Mouse (Mus musculus): ENCODE measurements around the gene Erich3. TPM values are rescaled to one million over a fixed set of nuclear protein-coding genes. Genes with fewer than 3 reads are reported as not detected.

Gene Erich3
- polyA plus RNA-seq, 1 experiment from 2014 or later, result 0.29 TPM

DNA sequence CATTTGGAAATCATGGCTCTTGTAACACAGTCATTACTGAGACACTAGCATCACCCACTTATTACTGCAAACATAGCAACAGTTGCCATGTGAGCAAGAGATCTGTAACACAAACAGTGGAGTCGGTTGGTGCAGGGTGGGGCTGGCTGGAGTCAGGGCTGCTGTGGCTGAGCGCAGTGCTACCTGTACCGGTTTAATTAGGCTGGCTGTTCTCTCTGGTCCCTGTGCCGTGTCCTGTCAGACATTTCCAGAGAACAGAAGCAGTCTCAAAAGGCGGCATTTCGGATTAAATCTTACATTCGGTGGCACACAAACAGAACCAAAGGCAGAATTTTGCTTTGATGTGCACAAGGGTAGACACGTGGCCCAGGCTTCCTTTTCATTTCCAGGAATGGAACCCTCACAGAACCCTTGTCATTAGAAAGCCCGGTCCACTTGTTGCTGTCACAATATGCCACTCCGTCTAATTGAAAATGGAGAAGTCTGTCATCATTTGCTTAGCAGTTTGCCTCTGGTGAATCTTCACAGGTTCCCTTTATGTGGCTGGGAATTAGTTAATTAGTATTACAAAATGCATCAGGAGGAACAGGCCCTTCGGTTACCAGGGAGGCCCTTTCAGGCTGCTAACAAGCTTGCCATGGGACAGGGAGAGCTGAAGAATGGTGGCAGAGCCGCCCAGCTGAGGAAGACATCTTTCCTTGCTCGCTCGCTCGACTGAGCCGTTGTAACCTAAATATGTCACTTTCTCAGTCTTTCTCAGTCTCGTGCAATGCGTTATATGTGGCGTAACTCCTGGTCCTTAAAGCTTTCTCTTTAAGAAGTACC lies 153.4 kb downstream of the Erich3 start:
- 40% methylated on average over 19 of the region's 19 CpGs for WGBS
- DNase-seq (ENCODE audit: low spot score) (peak; percentile 39), ATAC-seq (ENCODE audit: low FRiP score) (peak; percentile 73)
- H3K27me3 ChIP-seq (ENCODE audit: control insufficient read depth, insufficient read depth, low read length), result no peaks in the 10 kb centered on the region
- peak overlapping the region; percentile 17; the same call in 1 of the 2 replicates for H3K4me2 ChIP-seq (replicated peaks; ENCODE audit: low read depth, low read length)
- H3K36me3 ChIP-seq (ENCODE audit: control insufficient read depth, insufficient read depth, low read length), result no peaks in the 10 kb centered on the region
- no peak overlapping the region for H3K27ac ChIP-seq (ENCODE audit: low read depth, low read length)
- no peaks in the 10 kb centered on the region for H3K4me1 ChIP-seq (replicated peaks; ENCODE audit: control insufficient read depth, insufficient read depth, low read length)
- H3K9ac ChIP-seq (ENCODE audit: low read depth, low read length), result 0 out of 2 replicates have a peak overlapping the region, but pooled peaks have one; percentile 42
- H3K9me3 ChIP-seq (ENCODE audit: control insufficient read depth, low read length), result no peaks in the 10 kb centered on the region
- no peak overlapping the region; the same call in 1 of the 2 replicates for H3K4me3 ChIP-seq (ENCODE audit: low read depth, low read length)

Other genes with a start within 250 kb of the Erich3 start
- 18.6 and 18.9 TPM in 2 replicates for gene Cryz, start 67.1 kb upstream of the Erich3 start, polyA plus RNA-seq (2014; fragmentation: Nextera tagmentation; extraction: Ambion mirVana)
- 17.1 and 21.6 TPM in 2 replicates for gene Tyw3, start 66.8 kb upstream of the Erich3 start, polyA plus RNA-seq (2014; fragmentation: Nextera tagmentation; extraction: Ambion mirVana)

All from hindbrain, embryonic 11.5 days (tissue).